9 mouse cellular contexts compared by ENCODE assay signal in genomic region chr4:134851876-134852275, GRCm38 (mm10). TPM values are rescaled to one million over a fixed set of nuclear protein-coding genes. Genes with fewer than 3 reads are reported as not detected.
A peak's percentile ranks its signal among the peaks of the same experiment; 100 is the strongest.
DNase-seq lines count a peak whose midpoint lies in the region; ATAC-seq and TF ChIP-seq lines count a peak whose summit lies in the region.
"Had no signal": no experiment of that assay in that cellular context is flagged by ENCODE, and none has a peak within 500 bp of the region (broad histone marks: within the 10 kb centered on the region; RNA-seq: fewer than 3 reads in every experiment).

No protein-coding gene starts in this region.

- TF ChIP-seq CTCF in forebrain, postnatal 0 days (IDR thresholded peaks at IDR 0.05; ENCODE audit: low read depth) = no peak
- TF ChIP-seq CTCF in lung, postnatal 0 days (IDR thresholded peaks at IDR 0.05) = no peak

- H3K4me3 ChIP-seq in forebrain, postnatal 0 days (ENCODE audit: low read depth, low read length) = peak overlapping the region; percentile 99
- H3K4me3 ChIP-seq in lung, postnatal 0 days (ENCODE audit: low read depth, low read length) = peak overlapping the region; percentile 99

- peaks cover 15% of the 10 kb centered on the region for H3K4me1 ChIP-seq in forebrain, postnatal 0 days (ENCODE audit: insufficient read depth)
- H3K4me1 ChIP-seq in lung, postnatal 0 days (ENCODE audit: insufficient read depth, low read depth, low read length) = peaks cover 8% of the 10 kb centered on the region

- H3K27me3 ChIP-seq in forebrain, postnatal 0 days (ENCODE audit: insufficient read depth, low read length) = no peaks in the 10 kb centered on the region; the same call in 1 of the 2 replicates
- no peaks in the 10 kb centered on the region for H3K27me3 ChIP-seq in lung, postnatal 0 days (replicated peaks; ENCODE audit: insufficient read depth, low read length)

- H3K27ac ChIP-seq in forebrain, postnatal 0 days (ENCODE audit: low read depth, low read length) = peak overlapping the region; percentile 99
- H3K27ac ChIP-seq in lung, postnatal 0 days (ENCODE audit: low read length) = no peak overlapping the region

- TF ChIP-seq EP300 in lung, postnatal 0 days (IDR thresholded peaks at IDR 0.05) = no peak

- no peak for ATAC-seq in cerebellum, adult (ENCODE audit: insufficient number of reproducible peaks, low FRiP score, low TSS enrichment)
- no peak for ATAC-seq in forebrain, postnatal 0 days
- ATAC-seq in lung, postnatal 0 days = no peak
- no peak for ATAC-seq in inflammation-experienced regulatory T-cells, adult 6 months

- peak overlapping the region; percentile 99 for H3K9ac ChIP-seq in forebrain, postnatal 0 days
- H3K9ac ChIP-seq in lung, postnatal 0 days (replicated peaks; ENCODE audit: low read depth) = 0 out of 2 replicates have a peak overlapping the region, but pooled peaks have one; percentile 84

- 4% methylated on average over 14 of the region's 14 CpGs for WGBS in forebrain, postnatal 0 days
- 13% methylated on average over 14 of the region's 14 CpGs for WGBS in lung, postnatal 0 days

- no peaks in the 10 kb centered on the region for H3K9me3 ChIP-seq in forebrain, postnatal 0 days (ENCODE audit: low read length)
- H3K9me3 ChIP-seq in lung, postnatal 0 days (ENCODE audit: low read length) = no peaks in the 10 kb centered on the region

- peak overlapping the region; percentile 63 for H3K4me2 ChIP-seq in forebrain, postnatal 0 days (ENCODE audit: low read depth)
- H3K4me2 ChIP-seq in lung, postnatal 0 days (replicated peaks; ENCODE audit: low read depth, low read length) = peak overlapping the region; percentile 99

- no peaks in the 10 kb centered on the region for H3K36me3 ChIP-seq in forebrain, postnatal 0 days (ENCODE audit: insufficient read depth)
- no peaks in the 10 kb centered on the region for H3K36me3 ChIP-seq in lung, postnatal 0 days (ENCODE audit: insufficient read depth, low read length)

- DNase-seq in cerebellum, adult 11 months = peak; percentile 9
- peak; percentile 23 for DNase-seq in retina, embryonic 14.5 days (ENCODE audit: low spot score)
- no peak for DNase-seq in retina, postnatal 1 day
- DNase-seq in forebrain, postnatal 0 days = no peak
- no peak for DNase-seq in lung, postnatal 0 days (ENCODE audit: low spot score)
- DNase-seq in thymus, postnatal 0 days (ENCODE audit: low spot score) = no peak

RNA-seq across cellular contexts. Expression of gene Maco1, which starts 1.3 kb away (rescaled TPM):
- 84.2 and 103 TPM in 2 replicates for total RNA-seq in forebrain, postnatal 0 days (2014; rRNA removed)
- 55.1 and 78.4 TPM in 2 replicates for polyA plus RNA-seq in forebrain, postnatal 0 days (2015; fragmentation: Nextera tagmentation; extraction: Ambion mirVana)
- polyA plus RNA-seq in lung, postnatal 0 days (2015; fragmentation: Nextera tagmentation; extraction: Ambion mirVana) = 32.5 and 33.1 TPM in 2 replicates
- polyA plus RNA-seq in inflammation-experienced regulatory T-cells, adult 6 months (2017; shearing (Covaris generic)) = 1 to 10 TPM; 3.4 to 5.5 (median 5.4) TPM
- 31.0 and 42.6 TPM in 2 replicates for polyA plus RNA-seq in thymus, postnatal 0 days (2015; fragmentation: Nextera tagmentation; extraction: Ambion mirVana)

RNA-seq across cellular contexts. Expression of gene Rhd, which starts 12.5 kb away (rescaled TPM):
- total RNA-seq in forebrain, postnatal 0 days (2014; rRNA removed) = 0.19 and 0.38 TPM in 2 replicates
- 0.14 and 0.70 TPM in 2 replicates for polyA plus RNA-seq in forebrain, postnatal 0 days (2015; fragmentation: Nextera tagmentation; extraction: Ambion mirVana)
- 1.5 and 2.8 TPM in 2 replicates for polyA plus RNA-seq in lung, postnatal 0 days (2015; fragmentation: Nextera tagmentation; extraction: Ambion mirVana)
- under 1 TPM in 2 of 3 experiments, not detected in 1; 0.31 to 0.36 TPM for polyA plus RNA-seq in inflammation-experienced regulatory T-cells, adult 6 months (2017; shearing (Covaris generic))
- 0.34 and 0.45 TPM in 2 replicates for polyA plus RNA-seq in thymus, postnatal 0 days (2015; fragmentation: Nextera tagmentation; extraction: Ambion mirVana)
- polyA plus RNA-seq: large intestine, adult 2 months had no signal

Comparison
In these comparisons a context has a peak if more than half of its experiments do, and no peak if none do; other contexts are left out.
1. DNase-seq: peak in cerebellum, adult 11 months (single experiment) and retina, embryonic 14.5 days (single experiment); none in retina, postnatal 1 day (single experiment), forebrain, postnatal 0 days (single experiment), lung, postnatal 0 days (single experiment) and thymus, postnatal 0 days (single experiment).